Mouse (Mus musculus) megakaryocyte, adult 5-6 weeks (primary cell): ENCODE data around the gene Rab11fip2. TPM values are rescaled to one million over a fixed set of nuclear protein-coding genes. Genes with fewer than 3 reads are reported as not detected.

Experiments
- ATAC-seq: 2 replicates; pipeline ENCODE4 v1.8.0; 2016; ENCODE audit warnings: mild to moderate bottlenecking, inconsistent platforms; ENCODE audit not compliant: poor library complexity, severe bottlenecking
- total RNA-seq, 2 experiments: library from RNA; stranded (forward) in 1 of 2; stranded (reverse) in 1 of 2; fragments of 153-499, 151-499 nt in 1 of 2; fragments of 221-1000, 200-1000 nt in 1 of 2; gene quantifications; 2 replicates each; pipeline versions ENCODE4 v1.2.3 to v1.2.4; 2015 to 2017

Rab11fip2 gene
- total RNA-seq, 2 experiments from 2014 or later, result 6.6 to 9.5 TPM

DNA sequence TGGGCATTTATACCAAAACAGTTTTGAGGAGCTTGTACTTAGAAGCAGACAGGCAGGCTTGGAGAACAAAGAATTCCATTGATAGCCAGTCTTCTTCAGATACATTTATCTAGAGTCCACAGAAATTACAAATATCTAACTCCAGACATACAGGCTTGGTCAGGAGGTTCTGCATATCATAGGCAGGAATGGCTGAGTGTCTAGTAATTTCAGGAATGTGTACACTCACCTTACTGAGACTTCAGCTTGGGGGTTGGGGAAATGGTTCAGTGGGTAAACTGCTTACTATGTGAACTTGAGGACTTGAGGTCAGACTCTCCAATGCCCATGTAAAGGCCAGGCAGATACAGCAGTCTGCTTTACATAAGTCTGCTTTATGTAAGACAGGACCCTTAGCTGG is 81.0 kb downstream of the Rab11fip2 start:
- no peak for ATAC-seq

GRCm38 (mm10) chr19:59860799-59861198 is 82.7 kb downstream of the Rab11fip2 start:
- no peak for ATAC-seq

DNA sequence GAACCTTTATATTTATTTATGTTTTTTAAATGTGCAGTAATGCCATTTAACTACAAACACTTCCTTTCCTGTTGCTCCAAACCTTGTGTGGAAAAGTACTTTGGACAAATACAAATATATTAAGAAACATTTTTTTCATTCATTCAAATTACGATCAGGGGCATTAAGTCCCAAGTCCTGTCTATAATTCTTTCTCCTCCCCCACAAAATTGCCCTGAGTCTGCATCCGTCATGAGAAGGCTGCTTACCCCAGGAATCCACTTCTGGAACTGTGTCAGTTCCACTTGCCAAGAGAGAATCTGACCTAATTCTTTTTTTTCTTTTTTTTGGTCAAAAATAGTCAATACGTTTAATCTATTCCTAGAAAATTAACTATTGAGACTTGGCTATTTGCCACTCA is 90.4 kb downstream of the Rab11fip2 start:
- no peak for ATAC-seq
